Mouse (Mus musculus): ENCODE results near the gene Specc1l.
A peak's percentile ranks its signal among the peaks of the same experiment; 100 is the strongest.

Specc1l gene

GRCm38 (mm10) chr10:75222611-75222998 lies 10.7 kb downstream of the Specc1l start:
- DNase-seq (ENCODE audit: extremely low read depth, insufficient read length, low spot score): peak; percentile 22

- DNase-seq (ENCODE audit: extremely low read depth, insufficient read length, low spot score): no peak
Measured at GRCm38 (mm10) chr10:75224154-75224553, 12.3 kb downstream of the Specc1l start.

GRCm38 (mm10) chr10:75224630-75225029 lies 12.8 kb downstream of the Specc1l start:
- no peak for DNase-seq (ENCODE audit: extremely low read depth, insufficient read length, low spot score)

- DNase-seq (ENCODE audit: extremely low read depth, insufficient read length, low spot score): no peak
Measured at GRCm38 (mm10) chr10:75227381-75227780, 15.5 kb downstream of the Specc1l start.

- no peak for DNase-seq (ENCODE audit: extremely low read depth, insufficient read length, low spot score)
Measured at GRCm38 (mm10) chr10:75230572-75230971, 18.7 kb downstream of the Specc1l start.

- no peak for DNase-seq (ENCODE audit: extremely low read depth, insufficient read length, low spot score)
Measured at GRCm38 (mm10) chr10:75231876-75232275, 20.0 kb downstream of the Specc1l start.

- no peak for DNase-seq (ENCODE audit: extremely low read depth, insufficient read length, low spot score)
Measured at GRCm38 (mm10) chr10:75232612-75233155, 20.8 kb downstream of the Specc1l start.

GRCm38 (mm10) chr10:75233489-75233888 lies 21.6 kb downstream of the Specc1l start:
- no peak for DNase-seq (ENCODE audit: extremely low read depth, insufficient read length, low spot score)

GRCm38 (mm10) chr10:75235726-75236125 lies 23.9 kb downstream of the Specc1l start:
- DNase-seq (ENCODE audit: extremely low read depth, insufficient read length, low spot score): no peak

- DNase-seq (ENCODE audit: extremely low read depth, insufficient read length, low spot score): no peak
Measured at GRCm38 (mm10) chr10:75236156-75236555, 24.3 kb downstream of the Specc1l start.

- DNase-seq (ENCODE audit: extremely low read depth, insufficient read length, low spot score): no peak
Measured at GRCm38 (mm10) chr10:75237166-75237565, 25.3 kb downstream of the Specc1l start.

GRCm38 (mm10) chr10:75240583-75241250 lies 28.8 kb downstream of the Specc1l start:
- no peak for DNase-seq (ENCODE audit: extremely low read depth, insufficient read length, low spot score)

GRCm38 (mm10) chr10:75245806-75246205 lies 33.9 kb downstream of the Specc1l start:
- no peak for DNase-seq (ENCODE audit: extremely low read depth, insufficient read length, low spot score)

- DNase-seq (ENCODE audit: extremely low read depth, insufficient read length, low spot score): no peak
Measured at GRCm38 (mm10) chr10:75246331-75246730, 34.5 kb downstream of the Specc1l start.

GRCm38 (mm10) chr10:75251011-75251410 lies 39.1 kb downstream of the Specc1l start:
- DNase-seq (ENCODE audit: extremely low read depth, insufficient read length, low spot score): peak; percentile 36

- peak; percentile 65 for DNase-seq (ENCODE audit: extremely low read depth, insufficient read length, low spot score)
Measured at GRCm38 (mm10) chr10:75252301-75253022, 40.6 kb downstream of the Specc1l start.

- DNase-seq (ENCODE audit: extremely low read depth, insufficient read length, low spot score): no peak
Measured at GRCm38 (mm10) chr10:75255091-75255490, 43.2 kb downstream of the Specc1l start.

GRCm38 (mm10) chr10:75257401-75257800 lies 45.5 kb downstream of the Specc1l start:
- DNase-seq (ENCODE audit: extremely low read depth, insufficient read length, low spot score): no peak

- no peak for DNase-seq (ENCODE audit: extremely low read depth, insufficient read length, low spot score)
Measured at GRCm38 (mm10) chr10:75258241-75258640, 46.4 kb downstream of the Specc1l start.

- no peak for DNase-seq (ENCODE audit: extremely low read depth, insufficient read length, low spot score)
Measured at GRCm38 (mm10) chr10:75261268-75261667, 49.4 kb downstream of the Specc1l start.

GRCm38 (mm10) chr10:75264993-75265555 lies 53.2 kb downstream of the Specc1l start:
- no peak for DNase-seq (ENCODE audit: extremely low read depth, insufficient read length, low spot score)

GRCm38 (mm10) chr10:75273020-75273419 lies 61.1 kb downstream of the Specc1l start:
- DNase-seq (ENCODE audit: extremely low read depth, insufficient read length, low spot score): no peak
